Mouse (Mus musculus) right cerebral cortex, postnatal 4 days (tissue): ENCODE results near the gene Fam184b.

Source experiments
- DNase-seq: peaks from one replicate; pipeline ENCODE4 v3.0.0-alpha.2; 2022

Fam184b gene

GRCm38 (mm10) chr5:45510071-45510470 is 129.3 kb downstream of the Fam184b start:
- DNase-seq, result no peak

GRCm38 (mm10) chr5:45497564-45497963 is 141.8 kb downstream of the Fam184b start:
- no peak for DNase-seq

- no peak for DNase-seq
Measured at GRCm38 (mm10) chr5:45496930-45497550, 142.4 kb downstream of the Fam184b start.

- DNase-seq, result no peak
Measured at GRCm38 (mm10) chr5:45496479-45496878, 142.9 kb downstream of the Fam184b start.

GRCm38 (mm10) chr5:45496042-45496441 is 143.4 kb downstream of the Fam184b start:
- DNase-seq, result no peak

- no peak for DNase-seq
Measured at GRCm38 (mm10) chr5:45495429-45495975, 143.9 kb downstream of the Fam184b start.

- no peak for DNase-seq
Measured at GRCm38 (mm10) chr5:45494093-45494755, 145.2 kb downstream of the Fam184b start.

GRCm38 (mm10) chr5:45493191-45494092 is 146.0 kb downstream of the Fam184b start, which contains the start of gene Lap3:
Lap3 (plus strand) TSS chr5:45493374.
- peak; percentile 94 for DNase-seq

- no peak for DNase-seq
Measured at GRCm38 (mm10) chr5:45491776-45492175, 147.6 kb downstream of the Fam184b start.

GRCm38 (mm10) chr5:45483654-45484053 is 155.8 kb downstream of the Fam184b start:
- DNase-seq, result no peak

GRCm38 (mm10) chr5:45482607-45483006 is 156.8 kb downstream of the Fam184b start:
- DNase-seq, result no peak

- no peak for DNase-seq
Measured at GRCm38 (mm10) chr5:45481125-45481524, 158.3 kb downstream of the Fam184b start.

- DNase-seq, result no peak
Measured at GRCm38 (mm10) chr5:45480066-45480465, 159.3 kb downstream of the Fam184b start.
